Mouse (Mus musculus): ENCODE measurements around the gene Ecm1. TPM values are rescaled to one million over a fixed set of nuclear protein-coding genes. Genes with fewer than 3 reads are reported as not detected.
"Not testable (repeated sequence)": the region's sequence is repeated elsewhere in the genome, so short reads cannot be mapped to it uniquely, and the experiment has no call there.

Gene Ecm1
- total RNA-seq, 2 experiments from 2014 or later: 59.4 to 60.0 TPM

- intact Hi-C loops (cut with DNase I): no loop called here
- peak in 1 of 2 experiments; percentile 32 for DNase-seq
Measured at GRCm38 (mm10) chr3:95693821-95694807, 45.3 kb downstream of the Ecm1 start.

- DNase-seq: peak in 1 of 2 experiments; percentile 33
- intact Hi-C loops (cut with DNase I): no loop called here
Measured at GRCm38 (mm10) chr3:95692677-95693076, 46.7 kb downstream of the Ecm1 start.

GRCm38 (mm10) chr3:95690552-95690951, 48.8 kb downstream of the Ecm1 start:
- DNase-seq; intact Hi-C loops (cut with DNase I): not testable (repeated sequence)

DNA sequence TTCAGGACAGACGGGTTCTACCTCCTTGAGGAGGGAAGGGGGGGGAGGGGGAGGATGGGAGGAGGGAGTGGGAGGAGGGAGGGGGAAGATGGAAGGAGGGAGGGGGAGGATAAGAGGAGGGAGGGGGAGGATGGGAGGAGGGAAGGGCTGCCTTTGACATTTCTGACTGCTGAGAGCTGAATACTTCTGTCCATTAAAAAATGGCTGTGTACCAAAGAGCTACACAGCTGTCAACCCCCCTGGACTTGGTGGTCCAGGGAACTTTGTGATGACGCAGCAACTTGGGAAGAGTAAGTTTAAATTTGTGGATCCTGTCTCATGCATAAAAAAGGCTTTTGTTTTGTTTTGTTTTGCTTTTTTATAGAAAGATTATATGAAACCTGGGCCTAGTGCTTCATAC, 49.4 kb downstream of the Ecm1 start:
- intact Hi-C loops (cut with DNase I): no loop called here
- DNase-seq: peak; percentile 12 to 31

DNA sequence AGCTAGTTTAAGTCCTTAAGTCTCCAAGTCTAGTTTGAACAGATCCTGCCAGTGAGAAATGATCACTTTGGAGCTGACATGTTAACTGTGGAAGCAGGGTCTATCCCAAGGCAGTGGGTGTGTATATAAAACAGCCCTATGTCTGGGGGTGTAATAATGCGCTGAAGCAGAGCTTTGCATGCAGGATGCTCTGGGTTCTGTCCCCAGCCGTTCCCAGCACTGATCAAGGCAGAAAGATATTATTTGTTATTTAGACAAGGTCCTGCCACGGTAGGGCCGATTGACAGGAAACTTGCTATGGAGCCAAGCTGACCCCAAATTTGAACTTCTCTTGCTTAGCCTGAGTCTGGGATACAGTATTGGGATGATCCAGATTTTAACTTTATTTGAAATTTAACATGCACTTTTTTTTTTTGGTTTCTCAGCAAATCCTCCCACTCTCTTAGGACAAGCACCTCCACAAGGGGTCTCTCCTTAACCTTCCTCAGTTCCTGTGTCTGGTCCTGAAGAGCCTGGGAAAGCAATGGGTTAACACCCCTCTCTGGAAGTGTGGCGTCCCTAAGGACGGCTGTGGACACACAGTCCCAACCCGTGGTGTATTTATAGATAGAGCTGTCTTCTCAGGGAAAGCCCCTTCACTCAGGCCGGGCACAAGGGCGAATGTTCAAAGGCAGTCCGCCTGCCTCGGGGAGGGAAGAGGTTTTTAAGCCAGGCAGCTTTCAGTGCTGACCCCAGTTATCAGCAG, 50.0 kb downstream of the Ecm1 start:
- DNase-seq: peak; percentile 37 to 46

GRCm38 (mm10) chr3:95687524-95688421, 51.6 kb downstream of the Ecm1 start, which contains the start of gene Adamtsl4:
Adamtsl4 (minus strand) TSS chr3:95687917.
- intact Hi-C loops (cut with DNase I): no loop called here
- DNase-seq: peak; percentile 87 to 88

More for the DNA sequence above, 50.0 kb downstream of the Ecm1 start:
- intact Hi-C loops (cut with DNase I): no loop called here

GRCm38 (mm10) chr3:95687168-95687523, 52.2 kb downstream of the Ecm1 start:
- intact Hi-C loops (cut with DNase I): no loop called here
- DNase-seq: peak in 1 of 2 experiments; percentile 16

GRCm38 (mm10) chr3:95686492-95687167, 52.7 kb downstream of the Ecm1 start:
- DNase-seq: peak; percentile 21 to 31
- intact Hi-C loops (cut with DNase I): no loop called here

DNA sequence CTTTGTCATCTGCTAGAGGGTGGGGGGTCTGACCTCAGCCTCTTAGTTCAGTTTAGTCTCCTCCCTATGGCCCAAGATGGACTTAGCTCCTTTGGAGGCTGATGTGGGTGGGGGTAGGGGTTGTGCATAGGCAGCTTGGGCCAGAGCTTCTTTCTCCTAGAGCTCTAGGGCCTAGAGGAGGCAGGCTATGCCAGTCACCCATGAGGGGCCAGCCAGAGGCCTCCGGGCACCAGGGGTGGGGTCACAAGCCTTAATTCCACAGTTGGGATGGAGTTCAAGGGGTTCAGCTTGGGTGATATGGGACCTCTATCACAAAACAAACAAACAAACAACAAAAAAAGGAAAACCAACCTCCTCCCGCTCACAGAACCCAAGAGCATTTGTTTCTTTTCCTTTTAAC, 53.7 kb downstream of the Ecm1 start:
- intact Hi-C loops (cut with DNase I): no loop called here
- peak in 1 of 2 experiments; percentile 8 for DNase-seq

DNA sequence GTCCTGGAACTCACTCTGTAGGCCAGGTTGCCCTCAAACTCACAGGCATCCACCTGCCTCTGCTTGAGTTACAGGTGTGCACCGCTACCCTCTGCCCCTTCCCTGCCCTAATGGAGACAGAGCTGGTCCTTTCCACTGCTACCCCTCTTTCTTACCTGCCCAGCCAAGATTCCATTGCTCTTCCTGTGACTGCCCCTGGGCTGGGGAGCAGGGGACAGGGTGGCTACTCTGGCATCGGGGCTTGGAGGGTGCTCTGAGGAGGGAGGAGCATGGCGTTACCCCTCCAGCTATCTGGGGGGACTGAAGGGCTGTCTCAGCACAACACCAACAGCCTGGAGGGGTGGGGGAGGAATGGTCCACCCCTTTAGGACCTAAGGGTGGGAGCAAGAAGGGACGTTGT, 54.1 kb downstream of the Ecm1 start:
- DNase-seq: peak; percentile 9 to 18
- intact Hi-C loops (cut with DNase I): no loop called here

- DNase-seq: peak in 1 of 2 experiments; percentile 41
- intact Hi-C loops (cut with DNase I): no loop called here
Measured at GRCm38 (mm10) chr3:95684846-95685245, 54.5 kb downstream of the Ecm1 start.

Small RNA genes lying within 50 kb of the gene (microRNA-seq; reads per million reads assigned to microRNA genes)
- 0 to 0.72 reads per million in 2 experiments for gene Mir7014 (ENCODE audit: borderline number of aligned reads in 2 of 2)

Other genes with a start within 250 kb of the Ecm1 start
- gene Ctsk, start 240.3 kb downstream of the Ecm1 start, total RNA-seq (2021): 1 to 10 TPM; 9.5 to 9.6 TPM
- 10 to 100 TPM; 12.8 to 27.3 TPM for gene Ctss, start 212.8 kb downstream of the Ecm1 start, total RNA-seq (2021)
- not detected for gene Hormad1, start 179.9 kb downstream of the Ecm1 start, total RNA-seq (2021)
- 10 to 100 TPM; 19.1 to 20.0 TPM for gene Golph3l, start 150.6 kb downstream of the Ecm1 start, total RNA-seq (2021)
- 10 to 100 TPM; 73.0 to 75.0 TPM for gene Ensa, start 114.6 kb downstream of the Ecm1 start, total RNA-seq (2021)
- gene Mcl1, start 80.8 kb downstream of the Ecm1 start, total RNA-seq (2021): 100 to 1,000 TPM; 151 to 156 TPM
- 10 to 100 TPM; 62.2 to 67.6 TPM for gene Adamtsl4, start 51.7 kb downstream of the Ecm1 start, total RNA-seq (2021)
- gene Tars2, start 20.6 kb upstream of the Ecm1 start, total RNA-seq (2021): 10 to 100 TPM; 42.9 to 46.2 TPM
- gene Rprd2, start 79.3 kb upstream of the Ecm1 start, total RNA-seq (2021): 10 to 100 TPM; 41.9 to 43.8 TPM
- 10 to 100 TPM; 17.6 to 21.3 TPM for gene Prpf3, start 116.3 kb upstream of the Ecm1 start, total RNA-seq (2021)
- 100 to 1,000 TPM; 318 to 326 TPM for gene Mrps21, start 131.9 kb upstream of the Ecm1 start, total RNA-seq (2021)
- gene Ciart, start 142.7 kb upstream of the Ecm1 start, total RNA-seq (2021): 10 to 100 TPM in 1 of 2 experiments, 1 to 10 TPM in 1; 4.5 to 20.1 TPM
- 10 to 100 TPM; 11.4 to 11.7 TPM for gene BC028528, start 152.4 kb upstream of the Ecm1 start, total RNA-seq (2021)
- 100 to 1,000 TPM; 114 to 122 TPM for gene Aph1a, start 154.4 kb upstream of the Ecm1 start, total RNA-seq (2021)
- 100 to 1,000 TPM; 152 to 202 TPM for gene Car14, start 165.1 kb upstream of the Ecm1 start, total RNA-seq (2021)
- gene Anp32e, start 189.7 kb upstream of the Ecm1 start, total RNA-seq (2021): 10 to 100 TPM; 82.7 to 85.9 TPM